Mouse (Mus musculus) adrenal gland, postnatal 25 days (tissue): ENCODE results near the gene Traf4. TPM values are rescaled to one million over a fixed set of nuclear protein-coding genes. Genes with fewer than 3 reads are reported as not detected.

Source experiments
- DNase-seq: peaks from one replicate; pipeline ENCODE4 v3.0.0; 2021; ENCODE audit warnings: mixed read lengths
- total RNA-seq: library from RNA; stranded (reverse); gene quantifications from 2 replicates; pipeline ENCODE4 v1.2.3, GENCODE M21; 2021

Traf4 gene
- total RNA-seq, 1 experiment from 2014 or later, result 35.6 TPM

- DNase-seq, result peak; percentile 66
These were observed 17.8 kb upstream of the Traf4 start, which contains the start of gene Rpl23a for GRCm38 (mm10) chr11:78182961-78183844. Gene Rpl23a (minus strand): TSS chr11:78183584.

GRCm38 (mm10) chr11:78182450-78182849 is 17.1 kb upstream of the Traf4 start:
- no peak for DNase-seq

GRCm38 (mm10) chr11:78181830-78182357 is 16.5 kb upstream of the Traf4 start:
- no peak for DNase-seq

GRCm38 (mm10) chr11:78180081-78180761 is 14.8 kb upstream of the Traf4 start:
- no peak for DNase-seq

GRCm38 (mm10) chr11:78179438-78179999 is 14.1 kb upstream of the Traf4 start:
- DNase-seq, result no peak

GRCm38 (mm10) chr11:78178859-78179437 is 13.6 kb upstream of the Traf4 start:
- DNase-seq, result peak; percentile 65

GRCm38 (mm10) chr11:78177903-78178858 is 12.8 kb upstream of the Traf4 start:
- peak; percentile 93 for DNase-seq

- DNase-seq, result no peak
These were observed 12.0 kb upstream of the Traf4 start for GRCm38 (mm10) chr11:78177437-78177836.

- no peak for DNase-seq
These were observed 11.5 kb upstream of the Traf4 start for GRCm38 (mm10) chr11:78176905-78177331.

GRCm38 (mm10) chr11:78176402-78176862 is 11.0 kb upstream of the Traf4 start, which contains the start of the genes Nek8 and Tlcd1:
Gene Nek8 (minus strand): TSS chr11:78176675.
Gene Tlcd1 (plus strand): TSS chr11:78176711.
- peak; percentile 91 for DNase-seq

- no peak for DNase-seq
These were observed 10.5 kb upstream of the Traf4 start for GRCm38 (mm10) chr11:78175771-78176401.

- no peak for DNase-seq
These were observed 9.1 kb upstream of the Traf4 start for GRCm38 (mm10) chr11:78174506-78174905.

- DNase-seq, result no peak
These were observed 7.5 kb upstream of the Traf4 start for GRCm38 (mm10) chr11:78172748-78173383.

GRCm38 (mm10) chr11:78172034-78172747 is 6.8 kb upstream of the Traf4 start:
- DNase-seq, result no peak

- no peak for DNase-seq
These were observed 5.9 kb upstream of the Traf4 start for GRCm38 (mm10) chr11:78171328-78171727.

GRCm38 (mm10) chr11:78170306-78170705 is 4.9 kb upstream of the Traf4 start:
- DNase-seq, result no peak

GRCm38 (mm10) chr11:78168541-78169468 is 3.4 kb upstream of the Traf4 start:
- DNase-seq, result no peak
